Mouse (Mus musculus) neural tube, embryonic 11.5 days (tissue): ENCODE measurements around the gene Tpt1. TPM values are rescaled to one million over a fixed set of nuclear protein-coding genes. Genes with fewer than 3 reads are reported as not detected.
"Not testable (repeated sequence)": the region's sequence is repeated elsewhere in the genome, so short reads cannot be mapped to it uniquely, and the experiment has no call there.

Experiments used
- ATAC-seq: fragments of 200-750 bp; cut with Nextera tagmentation; 2 replicates; pipeline ENCODE4 v1.8.0; 2017; ENCODE audit warnings: moderate number of reproducible peaks, mild to moderate bottlenecking, moderate TSS enrichment, moderate library complexity; ENCODE audit not compliant: insufficient read depth, low FRiP score, low TSS enrichment
- DNase-seq: peaks from one replicate; pipeline ENCODE4 v3.0.0-alpha.2; 2015; ENCODE audit warnings: low spot score
- H3K27ac ChIP-seq: fragments of 300-500 bp; sonication (generic); 2 replicates; pipeline ENCODE4 v1.5.1; 2014; ENCODE audit warnings: low read depth, mild to moderate bottlenecking, low read length
- H3K27me3 ChIP-seq: fragments of 300-500 bp; sonication (generic); 2 replicates; pipeline ENCODE4 v1.6.1; 2014; ENCODE audit warnings: mild to moderate bottlenecking, low read length, mixed read lengths; ENCODE audit not compliant: control insufficient read depth, insufficient read depth
- H3K36me3 ChIP-seq: fragments of 300-500 bp; sonication (generic); 2 replicates; pipeline ENCODE4 v1.6.1; 2014; ENCODE audit warnings: mild to moderate bottlenecking, low read length, moderate library complexity, mixed read lengths; ENCODE audit not compliant: control insufficient read depth, insufficient read depth
- H3K4me1 ChIP-seq: fragments of 300-500 bp; sonication (generic); 2 replicates; pipeline ENCODE4 v1.6.1; 2014; ENCODE audit warnings: low read length, mixed read lengths; ENCODE audit not compliant: control insufficient read depth, insufficient read depth
- H3K4me2 ChIP-seq: fragments of 300-500 bp; sonication (generic); 2 replicates; pipeline ENCODE4 v1.6.1; 2014; ENCODE audit warnings: low read depth, mild to moderate bottlenecking, moderate library complexity
- H3K4me3 ChIP-seq: fragments of 300-500 bp; sonication (generic); 2 replicates; pipeline ENCODE4 v1.5.1; 2014; ENCODE audit warnings: low read depth, low read length
- H3K9ac ChIP-seq: fragments of 300-500 bp; sonication (generic); 2 replicates; pipeline ENCODE4 v1.6.1; 2014; ENCODE audit warnings: mild to moderate bottlenecking, low read length
- H3K9me3 ChIP-seq: fragments of 300-500 bp; sonication (generic); 2 replicates; pipeline ENCODE4 v1.6.1; 2016; ENCODE audit warnings: low read length; ENCODE audit not compliant: control insufficient read depth
- WGBS: fragments of 180-500 bp; shearing (Covaris S2); extraction: QIAGEN DNeasy Blood & Tissue Kit; methylation state at CpG from one replicate; pipeline ENCODE4 v1.1.7; 2014; 5-methylcytosine and 5-hydroxymethylcytosine counted together
- polyA plus RNA-seq: library from polyadenylated mRNA; unstranded; fragments of >200 nt; fragmentation: Nextera tagmentation; extraction: Ambion mirVana; gene quantifications from 2 replicates; pipeline ENCODE4 v1.2.1, GENCODE M21; 2014

The Tpt1 gene
- polyA plus RNA-seq, 1 experiment from 2014 or later, result 993 TPM

GRCm38 (mm10) chr14:75834739-75835381 lies 10.0 kb upstream of the Tpt1 start:
- 0 out of 2 replicates have a peak, but pooled peaks have one; percentile 15 for ATAC-seq
- DNase-seq, result peak; percentile 46
- Histone ChIP-seq H3K36me3 (no peaks in the 10 kb centered on the region), H3K4me3 (peak overlapping the region; percentile 34), H3K27ac (peak overlapping the region; percentile 79), H3K4me1 (peaks cover 5% of the 10 kb centered on the region; the same call in 1 of the 2 replicates), H3K9me3 (no peaks in the 10 kb centered on the region), H3K9ac (peak overlapping the region; percentile 76), H3K4me2 (peak overlapping the region; percentile 99), H3K27me3 (no peaks in the 10 kb centered on the region)
- WGBS, result under 1% methylated on average over 16 of the region's 16 CpGs

DNA sequence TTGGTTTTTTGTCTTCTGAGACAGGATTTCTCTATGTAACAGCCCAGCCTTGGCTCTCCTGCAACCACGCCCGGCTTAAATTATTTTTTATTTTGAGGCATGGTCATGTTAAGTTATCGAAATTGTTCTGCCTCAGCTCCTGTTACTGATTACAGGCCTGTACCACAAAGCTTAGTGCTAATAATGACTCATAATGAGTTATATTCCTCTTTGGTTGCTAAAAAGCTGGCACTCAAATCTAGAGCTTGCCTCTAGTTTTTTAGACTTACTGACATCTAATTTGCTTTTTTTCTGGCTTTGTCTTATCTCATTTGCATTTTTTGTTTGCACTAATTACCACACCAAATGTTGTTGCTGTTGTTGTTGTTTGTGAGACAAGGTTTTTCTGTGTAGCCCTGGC lies 8.3 kb upstream of the Tpt1 start:
- H3K4me1 ChIP-seq, result peaks cover 5% of the 10 kb centered on the region; the same call in 1 of the 2 replicates
- no peaks in the 10 kb centered on the region for H3K9me3 ChIP-seq
- no peaks in the 10 kb centered on the region for H3K36me3 ChIP-seq
- H3K27ac ChIP-seq, result no peak overlapping the region
- H3K4me2 ChIP-seq, result no peak overlapping the region
- no peak for DNase-seq
- 93% methylated on average over 3 of the region's 3 CpGs for WGBS
- no peak for ATAC-seq
- no peak overlapping the region for H3K9ac ChIP-seq
- no peak overlapping the region for H3K4me3 ChIP-seq
- H3K27me3 ChIP-seq, result no peaks in the 10 kb centered on the region

- Histone ChIP-seq H3K4me1 (peaks cover 5% of the 10 kb centered on the region; the same call in 1 of the 2 replicates), H3K27me3 (no peaks in the 10 kb centered on the region), H3K9me3 (no peaks in the 10 kb centered on the region), H3K4me3 (no peak overlapping the region), H3K27ac (no peak overlapping the region), H3K4me2 (no peak overlapping the region), H3K9ac (no peak overlapping the region), H3K36me3 (no peaks in the 10 kb centered on the region)
- 75% methylated on average over 10 of the region's 10 CpGs for WGBS
- DNase-seq, result no peak
- ATAC-seq, result no peak
Measured at GRCm38 (mm10) chr14:75837048-75837916, 7.6 kb upstream of the Tpt1 start.

GRCm38 (mm10) chr14:75841758-75842157 lies 3.1 kb upstream of the Tpt1 start:
- 50% methylated on average over 1 of the region's 2 CpGs for WGBS
- H3K4me3 ChIP-seq, H3K27ac ChIP-seq, H3K9me3 ChIP-seq, ATAC-seq, H3K4me2 ChIP-seq, DNase-seq, H3K4me1 ChIP-seq, H3K9ac ChIP-seq, H3K27me3 ChIP-seq, H3K36me3 ChIP-seq: not testable (repeated sequence)

- ATAC-seq (no peak), DNase-seq (no peak)
- Histone ChIP-seq H3K4me3 (peak overlapping the region; percentile 90), H3K27me3 (no peaks in the 10 kb centered on the region), H3K36me3 (peaks cover 12% of the 10 kb centered on the region), H3K9ac (peak overlapping the region; percentile 93), H3K4me2 (peak overlapping the region; percentile 77), H3K27ac (peak overlapping the region; percentile 97), H3K9me3 (no peaks in the 10 kb centered on the region), H3K4me1 (peaks cover 7% of the 10 kb centered on the region; the same call in 1 of the 2 replicates)
- 8% methylated on average over 14 of the region's 14 CpGs for WGBS
Measured at GRCm38 (mm10) chr14:75844111-75844695, 690 bp upstream of the Tpt1 start.

- DNase-seq (peak; percentile 88), ATAC-seq (peak; percentile 53; the same call in 1 of the 2 replicates)
- peaks cover 17% of the 10 kb centered on the region for H3K36me3 ChIP-seq
- H3K9me3 ChIP-seq, result no peaks in the 10 kb centered on the region
- peak overlapping the region; percentile 90 for H3K4me3 ChIP-seq
- peak overlapping the region; percentile 77 for H3K4me2 ChIP-seq
- H3K27ac ChIP-seq, result peak overlapping the region; percentile 97
- H3K27me3 ChIP-seq, result no peaks in the 10 kb centered on the region
- 0% methylated on average over 26 of the region's 40 CpGs for WGBS
- peak overlapping the region; percentile 93 for H3K9ac ChIP-seq
- peaks cover 7% of the 10 kb centered on the region for H3K4me1 ChIP-seq
Measured at GRCm38 (mm10) chr14:75845698-75846115, 814 bp downstream of the Tpt1 start.

DNA sequence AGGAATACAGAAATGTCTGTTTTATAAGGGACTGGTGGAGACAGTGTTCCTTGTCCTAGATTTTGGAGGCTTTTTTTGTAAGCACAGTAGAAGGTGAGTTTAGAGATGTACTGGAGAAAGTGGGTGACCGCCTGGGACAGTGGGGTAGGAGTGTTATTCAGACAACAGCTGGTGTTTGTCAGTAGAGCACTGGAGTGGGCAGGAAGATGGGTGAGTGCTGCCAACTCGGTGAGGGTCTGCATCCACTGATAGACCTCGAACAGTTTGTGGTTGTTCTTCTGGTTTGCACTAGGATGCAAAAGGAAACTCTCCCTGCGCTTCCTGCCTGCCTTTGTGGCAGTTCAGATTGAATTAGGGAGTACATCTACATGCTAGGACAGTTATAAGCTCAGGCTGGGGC lies 2.8 kb downstream of the Tpt1 start:
- no peak for DNase-seq
- Histone ChIP-seq H3K36me3 (peaks cover 17% of the 10 kb centered on the region), H3K4me3 (no peak overlapping the region), H3K4me2 (no peak overlapping the region), H3K27ac (no peak overlapping the region), H3K27me3 (no peaks in the 10 kb centered on the region), H3K4me1 (peaks cover 7% of the 10 kb centered on the region), H3K9ac (no peak overlapping the region), H3K9me3 (no peaks in the 10 kb centered on the region)
- 84% methylated on average over 4 of the region's 4 CpGs for WGBS
- ATAC-seq, result no peak

GRCm38 (mm10) chr14:75848482-75848881 lies 3.6 kb downstream of the Tpt1 start:
- DNase-seq, result no peak
- Histone ChIP-seq H3K4me3 (no peak overlapping the region), H3K9ac (no peak overlapping the region), H3K4me2 (no peak overlapping the region), H3K27ac (no peak overlapping the region), H3K4me1 (peaks cover 7% of the 10 kb centered on the region), H3K36me3 (peaks cover 17% of the 10 kb centered on the region), H3K27me3 (no peaks in the 10 kb centered on the region), H3K9me3 (no peaks in the 10 kb centered on the region)
- no peak for ATAC-seq
- 97% methylated on average over 5 of the region's 5 CpGs for WGBS
